Mouse (Mus musculus) neural tube, embryonic 13.5 days (tissue): Measurements from ENCODE around the gene Cd3e. TPM values are rescaled to one million over a fixed set of nuclear protein-coding genes. Genes with fewer than 3 reads are reported as not detected.

Experiments
- ATAC-seq: fragments of 200-750 bp; cut with Nextera tagmentation; 2 replicates; pipeline ENCODE4 v1.8.0; 2017; ENCODE audit warnings: low read depth, mild to moderate bottlenecking, moderate TSS enrichment, moderate library complexity
- H3K27ac ChIP-seq: fragments of 300-500 bp; sonication (generic); replicated peaks from 2 replicates; pipeline ENCODE4 v1.5.1; 2015; ENCODE audit warnings: moderate library complexity, mild to moderate bottlenecking, inconsistent platforms
- H3K27me3 ChIP-seq: fragments of 300-500 bp; sonication (generic); 2 replicates; pipeline ENCODE4 v1.6.1; 2015; ENCODE audit warnings: mild to moderate bottlenecking, inconsistent platforms
- H3K36me3 ChIP-seq: fragments of 300-500 bp; sonication (generic); 2 replicates; pipeline ENCODE4 v1.6.1; 2015; ENCODE audit warnings: mild to moderate bottlenecking, inconsistent platforms
- H3K4me1 ChIP-seq: fragments of 300-500 bp; sonication (generic); replicated peaks from 2 replicates; pipeline ENCODE4 v1.6.1; 2015; ENCODE audit warnings: inconsistent platforms
- H3K4me2 ChIP-seq: fragments of 300-500 bp; sonication (generic); 2 replicates; pipeline ENCODE4 v1.6.1; 2015; ENCODE audit warnings: inconsistent platforms, mild to moderate bottlenecking, moderate library complexity
- H3K4me3 ChIP-seq: fragments of 300-500 bp; sonication (generic); 2 replicates; pipeline ENCODE4 v1.5.1; 2015; ENCODE audit warnings: mild to moderate bottlenecking, inconsistent platforms
- H3K9ac ChIP-seq: fragments of 300-500 bp; sonication (generic); 2 replicates; pipeline ENCODE4 v1.6.1; 2015; ENCODE audit warnings: moderate library complexity, mild to moderate bottlenecking, inconsistent platforms
- H3K9me3 ChIP-seq: fragments of 300-500 bp; sonication (generic); 2 replicates; pipeline ENCODE4 v1.6.1; 2016; ENCODE audit warnings: inconsistent platforms
- WGBS: fragments of 180-500 bp; shearing (Covaris S2); methylation state at CpG from one replicate; pipeline ENCODE4 v1.1.7; 2015; 5-methylcytosine and 5-hydroxymethylcytosine counted together
- polyA plus RNA-seq: library from polyadenylated mRNA; unstranded; fragments of >200 nt; fragmentation: Nextera tagmentation; extraction: Ambion mirVana; gene quantifications from 2 replicates; pipeline ENCODE4 v1.2.1, GENCODE M21; 2015

Cd3e gene
- polyA plus RNA-seq, 1 experiment from 2014 or later, result 0.32 TPM

DNA sequence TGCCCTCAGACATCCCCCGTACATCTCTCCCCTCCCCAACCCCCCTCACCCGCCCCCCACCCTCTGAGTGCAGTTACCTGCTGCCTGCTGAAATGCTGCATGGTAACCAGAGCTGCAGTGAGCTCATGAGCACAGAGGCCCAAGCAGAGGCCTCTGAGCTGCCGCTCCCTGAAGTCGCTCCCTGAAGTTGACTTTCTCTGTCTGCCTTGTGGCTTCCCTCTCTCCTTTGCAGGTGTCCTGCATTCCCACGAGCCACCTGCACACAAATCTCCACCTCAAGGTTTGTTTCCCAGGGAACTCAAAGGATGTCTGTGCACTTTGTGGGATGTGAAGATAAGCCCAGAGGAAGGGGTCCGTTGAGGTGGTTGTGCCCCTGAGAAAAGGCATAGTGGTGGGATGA lies 1.9 kb upstream of the Cd3e start:
- ATAC-seq, result no peak
- H3K4me1 ChIP-seq, result no peaks in the 10 kb centered on the region

DNA sequence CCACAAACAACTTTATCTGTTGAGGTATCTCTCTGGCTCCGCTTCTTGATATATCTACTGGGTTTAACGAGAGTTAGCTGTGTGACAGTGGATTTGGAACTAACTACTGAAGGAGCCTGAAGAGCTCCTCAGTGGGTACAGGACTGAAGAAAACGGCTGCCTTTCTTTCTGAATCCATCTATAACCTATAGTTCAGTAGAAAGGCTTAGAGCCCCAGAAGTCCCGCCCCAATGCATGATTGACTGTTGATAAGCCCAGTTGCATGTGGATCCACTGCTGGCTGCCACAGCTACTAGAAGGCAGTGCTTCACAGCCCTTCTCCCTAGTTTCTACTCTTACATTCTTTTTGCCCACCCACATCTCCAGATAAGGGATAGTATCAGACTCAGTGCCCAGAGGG lies 1.0 kb upstream of the Cd3e start:
- no peak overlapping the region for H3K4me2 ChIP-seq
- H3K36me3 ChIP-seq, result no peaks in the 10 kb centered on the region
- H3K4me1 ChIP-seq, result no peaks in the 10 kb centered on the region
- H3K27me3 ChIP-seq, result no peaks in the 10 kb centered on the region
- no peak for ATAC-seq
- no peaks in the 10 kb centered on the region for H3K9me3 ChIP-seq
- 78% methylated on average over 4 of the region's 4 CpGs for WGBS
- no peak overlapping the region for H3K9ac ChIP-seq
- no peak overlapping the region for H3K27ac ChIP-seq
- H3K4me3 ChIP-seq, result no peak overlapping the region

More for the DNA sequence above, 1.9 kb upstream of the Cd3e start:
- Histone ChIP-seq H3K4me3 (no peak overlapping the region), H3K9me3 (no peaks in the 10 kb centered on the region), H3K27me3 (no peaks in the 10 kb centered on the region), H3K27ac (no peak overlapping the region), H3K36me3 (no peaks in the 10 kb centered on the region), H3K4me2 (no peak overlapping the region), H3K9ac (no peak overlapping the region)
- 51% methylated on average over 6 of the region's 6 CpGs for WGBS

DNA sequence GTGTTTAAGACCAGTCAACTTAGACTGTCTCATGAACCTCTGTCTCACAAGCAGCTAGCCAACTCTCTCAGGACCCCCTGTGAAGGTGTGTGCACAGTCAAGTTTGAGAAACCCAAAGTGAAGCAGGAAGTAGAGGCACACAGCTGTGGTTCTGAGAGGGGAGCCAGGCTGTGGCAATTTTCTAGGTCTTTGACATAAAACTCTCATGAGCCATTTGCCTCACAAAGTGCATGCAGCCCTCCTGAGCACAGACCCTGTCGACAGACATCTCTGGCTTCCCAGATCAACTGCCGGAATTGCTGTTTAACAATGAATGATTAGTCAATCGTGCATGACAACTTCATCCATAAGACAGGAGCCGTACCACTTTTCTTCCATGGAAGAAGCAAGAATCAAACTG lies 1.1 kb downstream of the Cd3e start:
- 81% methylated on average over 4 of the region's 4 CpGs for WGBS
- H3K9ac ChIP-seq, result no peak overlapping the region
- H3K27me3 ChIP-seq, result no peaks in the 10 kb centered on the region
- H3K4me3 ChIP-seq, result no peak overlapping the region
- H3K27ac ChIP-seq, result no peak overlapping the region
- no peak for ATAC-seq
- no peaks in the 10 kb centered on the region for H3K9me3 ChIP-seq
- H3K4me2 ChIP-seq, result no peak overlapping the region
- no peaks in the 10 kb centered on the region for H3K4me1 ChIP-seq
- H3K36me3 ChIP-seq, result no peaks in the 10 kb centered on the region

DNA sequence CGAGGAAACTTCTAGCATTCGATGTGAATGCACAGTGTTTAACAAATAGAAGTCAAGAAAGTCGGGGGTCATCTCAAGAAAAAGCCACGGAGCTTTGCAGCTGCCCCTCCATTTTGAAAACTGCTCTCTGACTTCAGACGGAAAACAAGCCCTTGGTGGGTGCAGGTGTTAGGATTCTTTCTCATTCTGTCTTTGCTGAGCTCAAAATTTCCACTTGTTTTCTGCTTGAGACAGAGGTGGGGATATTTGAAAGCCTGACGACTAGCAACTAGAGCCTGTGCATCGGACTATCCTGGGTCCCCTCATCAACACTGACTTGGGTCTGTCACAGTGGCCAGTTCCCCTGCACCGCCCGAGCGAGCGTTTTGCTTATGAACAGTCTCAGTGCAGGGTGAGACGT lies 2.0 kb downstream of the Cd3e start:
- Histone ChIP-seq H3K9me3 (no peaks in the 10 kb centered on the region), H3K4me1 (no peaks in the 10 kb centered on the region), H3K9ac (no peak overlapping the region), H3K4me2 (no peak overlapping the region), H3K36me3 (no peaks in the 10 kb centered on the region), H3K27me3 (no peaks in the 10 kb centered on the region), H3K4me3 (no peak overlapping the region), H3K27ac (no peak overlapping the region)
- WGBS, result 78% methylated on average over 12 of the region's 12 CpGs
- no peak for ATAC-seq

DNA sequence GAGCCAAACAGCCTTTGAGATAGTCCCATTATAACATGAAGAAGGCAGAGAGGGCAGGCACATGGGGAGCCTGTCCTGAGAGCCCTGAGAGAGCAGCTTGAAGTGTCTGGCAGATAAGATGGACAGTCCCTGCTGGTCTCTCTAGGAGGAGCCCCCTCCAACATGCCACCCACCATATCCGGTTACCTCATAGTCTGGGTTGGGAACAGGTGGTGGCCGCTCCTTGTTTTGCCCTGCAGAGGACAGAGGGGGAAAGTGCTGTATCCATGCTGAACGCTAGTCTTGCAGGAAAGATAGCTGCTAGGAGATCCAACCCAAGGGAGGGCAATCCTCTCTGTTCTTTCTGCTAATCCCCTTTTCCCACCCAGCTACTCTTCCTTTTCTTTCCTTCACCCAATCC lies 9.2 kb downstream of the Cd3e start:
- Histone ChIP-seq H3K9me3 (no peaks in the 10 kb centered on the region), H3K4me3 (no peak overlapping the region), H3K27me3 (no peaks in the 10 kb centered on the region), H3K4me1 (no peaks in the 10 kb centered on the region), H3K9ac (no peak overlapping the region), H3K36me3 (no peaks in the 10 kb centered on the region), H3K4me2 (no peak overlapping the region), H3K27ac (no peak overlapping the region)
- ATAC-seq, result no peak
- WGBS, result 84% methylated on average over 3 of the region's 3 CpGs

DNA sequence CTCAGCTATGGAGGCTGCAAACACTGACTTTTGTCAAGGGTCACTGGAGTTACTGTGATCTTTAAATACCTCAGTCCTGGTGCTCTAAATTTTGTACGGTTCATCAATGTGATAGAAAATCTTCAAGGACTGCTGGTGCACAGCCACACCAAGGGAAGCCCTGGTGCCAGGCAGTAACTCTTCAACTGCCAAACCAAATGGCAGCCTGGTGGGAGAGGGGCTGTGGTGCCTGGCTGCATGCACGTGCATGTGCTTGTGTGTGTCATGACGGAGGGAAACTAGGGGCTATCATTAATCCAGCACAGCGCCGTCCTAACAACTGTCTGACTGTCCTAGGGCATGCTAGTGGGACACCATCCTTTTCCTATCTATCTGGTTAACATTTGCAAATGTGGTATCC lies 9.7 kb downstream of the Cd3e start:
- Histone ChIP-seq H3K4me2 (no peak overlapping the region), H3K9me3 (no peaks in the 10 kb centered on the region), H3K4me3 (no peak overlapping the region), H3K27ac (no peak overlapping the region), H3K4me1 (no peaks in the 10 kb centered on the region), H3K27me3 (no peaks in the 10 kb centered on the region), H3K9ac (no peak overlapping the region), H3K36me3 (no peaks in the 10 kb centered on the region)
- ATAC-seq, result no peak
- WGBS, result 76% methylated on average over 5 of the region's 5 CpGs

DNA sequence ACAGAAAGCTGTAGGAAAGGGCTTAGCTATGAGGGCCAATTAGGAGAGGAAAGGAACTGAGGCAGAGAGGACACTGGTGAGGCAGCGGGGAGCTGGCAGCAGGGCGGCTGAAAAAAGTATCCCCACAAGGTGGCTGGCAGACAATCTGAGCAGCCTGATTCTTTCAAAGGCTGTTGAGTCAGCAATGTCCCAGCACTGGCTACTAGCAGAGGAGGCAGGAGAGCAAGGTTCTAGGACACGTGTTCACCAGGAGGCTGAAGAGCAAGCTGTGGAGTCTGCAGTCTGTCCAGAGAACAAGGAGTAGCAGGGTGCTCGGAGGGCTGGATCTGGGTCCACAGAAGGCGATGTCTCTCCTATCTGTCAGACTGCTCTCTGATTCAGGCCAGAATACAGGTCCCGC lies 10.3 kb downstream of the Cd3e start:
- no peak overlapping the region for H3K4me2 ChIP-seq
- H3K4me1 ChIP-seq, result no peaks in the 10 kb centered on the region
- WGBS, result 53% methylated on average over 6 of the region's 6 CpGs
- no peaks in the 10 kb centered on the region for H3K27me3 ChIP-seq
- H3K9ac ChIP-seq, result no peak overlapping the region
- H3K36me3 ChIP-seq, result no peaks in the 10 kb centered on the region
- H3K27ac ChIP-seq, result no peak overlapping the region
- no peak for ATAC-seq
- no peak overlapping the region for H3K4me3 ChIP-seq
- H3K9me3 ChIP-seq, result no peaks in the 10 kb centered on the region

DNA sequence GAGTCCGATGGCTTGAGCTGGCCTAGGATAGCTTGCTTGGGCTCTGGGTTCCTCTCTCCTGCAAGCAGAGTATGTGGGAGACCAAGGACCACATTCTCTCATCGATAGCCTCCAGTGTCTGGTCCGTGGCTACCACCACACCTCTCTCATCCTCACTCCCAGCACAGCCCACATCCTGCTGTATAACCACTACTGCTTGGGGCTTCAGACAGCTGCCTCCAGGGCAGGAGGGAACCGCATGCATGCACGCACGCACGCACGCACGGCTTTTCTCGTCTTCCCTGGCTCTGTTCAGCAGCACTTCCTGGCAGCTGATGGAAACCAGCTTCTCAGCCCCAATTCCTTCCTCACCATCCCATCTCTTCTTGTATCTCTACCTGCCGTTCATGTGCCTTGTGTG lies 11.3 kb downstream of the Cd3e start:
- Histone ChIP-seq H3K27ac (no peak overlapping the region), H3K4me1 (no peaks in the 10 kb centered on the region), H3K4me3 (no peak overlapping the region), H3K9me3 (no peaks in the 10 kb centered on the region), H3K4me2 (no peak overlapping the region), H3K36me3 (no peaks in the 10 kb centered on the region), H3K9ac (no peak overlapping the region), H3K27me3 (no peaks in the 10 kb centered on the region)
- no peak for ATAC-seq
- WGBS, result 79% methylated on average over 11 of the region's 11 CpGs

DNA sequence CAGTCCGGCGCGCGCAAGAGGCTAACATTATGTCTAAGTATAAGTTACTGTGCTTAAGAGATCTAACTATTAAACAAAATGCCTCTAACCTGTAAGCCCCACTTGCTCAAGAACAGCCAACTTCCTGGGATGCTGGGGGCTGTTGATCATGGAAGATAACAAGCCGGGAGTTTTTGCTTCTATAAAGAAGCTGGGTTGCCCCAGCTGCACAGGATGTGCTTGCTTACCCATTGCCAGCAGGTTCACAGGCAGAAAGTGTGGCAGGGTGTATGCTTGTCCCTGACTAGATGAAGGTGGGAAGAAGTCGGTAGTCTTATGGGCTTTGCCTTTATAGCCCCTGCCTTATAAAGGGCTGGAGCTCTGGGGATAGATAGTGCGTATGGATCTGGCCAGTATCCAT lies 12.8 kb downstream of the Cd3e start:
- H3K27me3 ChIP-seq, result no peaks in the 10 kb centered on the region
- 94% methylated on average over 7 of the region's 7 CpGs for WGBS
- H3K9ac ChIP-seq, result no peak overlapping the region
- H3K4me2 ChIP-seq, result no peak overlapping the region
- no peaks in the 10 kb centered on the region for H3K9me3 ChIP-seq
- no peak overlapping the region for H3K4me3 ChIP-seq
- no peak overlapping the region for H3K27ac ChIP-seq
- ATAC-seq, result no peak
- H3K4me1 ChIP-seq, result no peaks in the 10 kb centered on the region
- H3K36me3 ChIP-seq, result no peaks in the 10 kb centered on the region

DNA sequence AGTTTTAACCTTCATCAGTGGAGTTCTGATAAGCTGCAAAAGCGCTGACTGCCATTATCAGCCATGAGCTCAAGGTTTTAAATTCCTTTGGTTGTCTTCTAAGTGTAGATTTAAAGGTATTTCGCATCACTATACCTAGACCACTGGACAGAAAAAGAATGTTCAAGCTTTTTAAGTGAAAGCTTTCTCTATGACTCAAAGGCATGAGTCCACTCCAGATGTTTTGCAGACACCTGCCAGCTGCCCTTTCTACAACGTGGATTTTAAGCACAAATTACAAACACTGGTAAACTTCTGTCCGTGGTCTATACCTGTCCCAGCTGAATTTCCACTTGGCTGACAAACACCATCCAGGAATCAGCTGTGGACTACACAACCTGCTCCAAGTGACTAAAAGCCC lies 14.5 kb downstream of the Cd3e start:
- no peak overlapping the region for H3K4me3 ChIP-seq
- 79% methylated on average over 4 of the region's 4 CpGs for WGBS
- no peak overlapping the region for H3K27ac ChIP-seq
- no peaks in the 10 kb centered on the region for H3K4me1 ChIP-seq
- H3K36me3 ChIP-seq, result no peaks in the 10 kb centered on the region
- no peaks in the 10 kb centered on the region for H3K27me3 ChIP-seq
- H3K4me2 ChIP-seq, result no peak overlapping the region
- no peak overlapping the region for H3K9ac ChIP-seq
- no peaks in the 10 kb centered on the region for H3K9me3 ChIP-seq
- ATAC-seq, result no peak

DNA sequence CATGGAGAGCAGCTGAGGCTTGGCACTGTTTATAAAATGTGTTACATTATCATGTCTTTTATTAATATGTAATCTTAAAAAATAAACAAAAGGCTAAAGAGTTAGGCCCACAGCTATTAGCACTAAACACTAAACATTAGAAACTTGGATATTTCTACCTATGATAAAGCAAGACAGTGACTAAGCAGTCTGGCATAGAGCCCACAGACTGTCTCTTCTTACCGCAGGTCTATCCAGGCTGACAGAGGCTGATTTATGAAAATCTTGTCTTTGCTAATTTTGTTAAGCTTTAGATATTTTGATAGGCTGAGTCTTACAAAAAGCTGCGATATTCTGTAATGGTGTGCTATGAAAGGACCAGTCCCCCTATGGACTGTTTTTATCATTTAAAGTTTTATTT lies 16.2 kb downstream of the Cd3e start:
- no peak overlapping the region for H3K4me3 ChIP-seq
- H3K4me1 ChIP-seq, result no peaks in the 10 kb centered on the region
- 89% methylated on average over 2 of the region's 2 CpGs for WGBS
- H3K4me2 ChIP-seq, result no peak overlapping the region
- no peaks in the 10 kb centered on the region for H3K9me3 ChIP-seq
- no peaks in the 10 kb centered on the region for H3K36me3 ChIP-seq
- no peaks in the 10 kb centered on the region for H3K27me3 ChIP-seq
- ATAC-seq, result no peak
- H3K9ac ChIP-seq, result no peak overlapping the region
- H3K27ac ChIP-seq, result no peak overlapping the region

DNA sequence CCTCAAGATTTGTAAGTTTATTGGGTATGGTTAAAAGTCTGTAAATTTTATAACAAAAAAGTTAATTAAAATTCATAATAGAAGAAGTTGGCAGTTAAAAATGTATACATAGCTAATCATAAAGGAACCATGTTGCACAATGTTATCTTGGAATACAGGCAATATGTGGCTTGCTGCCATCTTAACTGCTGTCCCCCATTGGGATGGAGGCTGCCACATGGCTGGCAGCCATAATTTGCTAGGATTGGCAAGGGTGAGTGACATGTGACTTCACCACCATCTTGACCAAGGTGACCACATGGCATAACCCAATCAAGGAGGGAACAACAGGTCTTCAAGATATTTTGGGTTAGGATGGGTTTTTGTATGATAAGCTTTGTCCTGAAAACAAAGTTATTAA lies 17.2 kb downstream of the Cd3e start:
- H3K36me3 ChIP-seq, result no peaks in the 10 kb centered on the region
- no peaks in the 10 kb centered on the region for H3K27me3 ChIP-seq
- ATAC-seq, result no peak
- H3K4me3 ChIP-seq, result no peak overlapping the region
- H3K4me2 ChIP-seq, result no peak overlapping the region
- no peaks in the 10 kb centered on the region for H3K9me3 ChIP-seq
- no peak overlapping the region for H3K9ac ChIP-seq
- no peak overlapping the region for H3K27ac ChIP-seq
- H3K4me1 ChIP-seq, result no peaks in the 10 kb centered on the region

DNA sequence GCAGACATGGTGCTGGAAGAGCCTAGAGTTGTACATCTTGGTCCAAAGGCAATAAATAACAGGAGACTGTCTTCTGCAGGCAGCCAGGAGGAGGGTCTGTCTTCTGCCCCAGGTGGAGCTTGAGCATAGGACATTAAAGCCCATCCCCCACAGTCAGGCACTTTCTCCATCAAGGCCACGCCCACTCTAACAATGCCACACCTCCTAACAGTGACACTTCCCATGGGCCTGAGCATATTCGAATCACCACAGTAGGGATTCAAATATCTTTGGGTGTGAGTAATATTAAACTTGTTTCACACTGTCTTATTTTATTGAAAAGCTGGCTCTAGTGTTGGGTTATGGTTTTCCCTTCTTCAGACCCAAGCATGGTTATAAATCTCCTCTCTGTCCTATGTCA lies 17.6 kb downstream of the Cd3e start:
- Histone ChIP-seq H3K4me3 (no peak overlapping the region), H3K27ac (no peak overlapping the region), H3K4me1 (no peaks in the 10 kb centered on the region), H3K9ac (no peak overlapping the region), H3K36me3 (no peaks in the 10 kb centered on the region), H3K27me3 (no peaks in the 10 kb centered on the region), H3K9me3 (no peaks in the 10 kb centered on the region), H3K4me2 (no peak overlapping the region)
- WGBS, result 83% methylated on average over 2 of the region's 2 CpGs
- no peak for ATAC-seq

DNA sequence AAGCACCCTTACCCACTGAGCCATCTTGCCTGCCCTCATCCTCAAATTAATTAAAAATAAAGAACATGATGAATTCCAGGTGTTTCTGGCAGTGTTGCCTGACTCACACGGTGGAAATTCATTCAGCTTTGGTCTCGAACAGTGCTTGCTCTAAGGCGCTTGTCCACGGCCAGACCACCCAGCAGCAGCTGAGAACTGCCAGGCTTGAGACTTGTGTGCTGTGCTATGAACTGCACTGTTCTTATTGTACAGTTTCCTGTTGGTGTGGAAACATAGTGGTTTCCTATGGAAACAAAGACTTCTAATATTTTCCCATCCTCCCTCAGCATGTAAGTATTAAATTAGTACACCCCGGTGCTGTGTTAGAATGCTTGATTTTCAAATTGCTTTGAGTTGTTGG lies 22.5 kb downstream of the Cd3e start:
- Histone ChIP-seq H3K9ac (no peak overlapping the region), H3K27ac (no peak overlapping the region), H3K4me2 (no peak overlapping the region), H3K36me3 (no peaks in the 10 kb centered on the region), H3K4me1 (no peaks in the 10 kb centered on the region), H3K9me3 (no peaks in the 10 kb centered on the region), H3K4me3 (no peak overlapping the region), H3K27me3 (no peaks in the 10 kb centered on the region)
- ATAC-seq, result no peak
- WGBS, result 78% methylated on average over 5 of the region's 5 CpGs
